Mouse (Mus musculus): ENCODE results near the gene Dusp8.
A peak's percentile ranks its signal among the peaks of the same experiment; 100 is the strongest.

Gene Dusp8

DNA sequence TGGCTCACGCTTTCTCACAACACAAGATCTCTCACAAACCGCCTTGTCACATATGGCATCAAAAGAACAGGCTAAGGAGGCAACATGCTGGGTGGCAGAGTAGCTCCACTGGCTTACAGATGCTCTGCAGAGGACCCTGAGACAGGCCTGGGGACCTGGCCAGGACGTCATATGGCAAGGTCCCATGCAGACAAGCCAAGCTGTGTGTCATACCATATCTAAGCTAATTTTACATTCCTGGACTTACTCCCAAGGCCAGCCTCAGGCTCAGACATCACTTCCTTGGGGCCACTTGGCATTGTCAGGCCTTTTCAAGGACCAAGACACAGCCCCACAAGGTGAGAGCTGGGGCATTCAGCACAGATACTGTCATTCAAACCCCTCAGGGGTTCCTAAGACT lies 40.2 kb downstream of the Dusp8 start:
- no peak for DNase-seq (ENCODE audit: inconsistent ontology term)

GRCm38 (mm10) chr7:142050536-142050935 lies 45.1 kb downstream of the Dusp8 start:
- DNase-seq (ENCODE audit: inconsistent ontology term) = peak; percentile 74

GRCm38 (mm10) chr7:142045932-142046331 lies 49.7 kb downstream of the Dusp8 start:
- DNase-seq (ENCODE audit: inconsistent ontology term) = no peak

- DNase-seq (ENCODE audit: inconsistent ontology term) = peak; percentile 87
Observed at GRCm38 (mm10) chr7:142045344-142045743, 50.3 kb downstream of the Dusp8 start.

GRCm38 (mm10) chr7:142040756-142041155 lies 54.9 kb downstream of the Dusp8 start:
- DNase-seq (ENCODE audit: inconsistent ontology term) = no peak

DNA sequence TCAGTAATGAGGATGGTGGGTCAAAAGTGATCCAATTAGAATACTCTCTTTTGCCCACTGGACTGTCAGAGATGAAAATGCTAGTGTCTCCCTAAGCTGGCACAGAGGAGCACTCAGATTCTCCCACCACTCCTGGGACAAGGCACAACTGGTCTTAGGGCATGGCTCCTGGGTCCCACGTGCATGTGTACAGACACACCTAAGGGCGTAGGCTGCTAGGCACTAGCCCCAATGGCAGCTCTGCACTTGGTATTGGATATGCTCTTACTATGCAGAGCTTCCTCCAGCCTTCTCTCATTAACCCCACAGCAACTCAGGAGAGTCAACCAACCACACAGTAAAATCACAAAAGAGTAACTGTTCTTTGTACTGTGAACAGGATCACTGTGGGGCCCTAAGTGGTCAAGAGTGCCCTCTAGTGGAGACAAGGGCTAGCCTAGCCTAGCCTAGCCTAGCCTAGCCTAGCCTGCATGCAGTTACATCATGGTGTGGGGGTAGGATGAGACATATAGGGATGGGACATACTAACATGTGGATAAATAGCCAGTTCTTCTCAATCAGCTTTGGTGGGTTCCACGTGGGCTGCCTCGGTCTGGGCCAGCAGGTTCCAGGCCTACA lies 58.0 kb downstream of the Dusp8 start:
- no peak for DNase-seq (ENCODE audit: inconsistent ontology term)

GRCm38 (mm10) chr7:142035048-142035811 lies 60.4 kb downstream of the Dusp8 start:
- no peak for DNase-seq (ENCODE audit: inconsistent ontology term)

DNA sequence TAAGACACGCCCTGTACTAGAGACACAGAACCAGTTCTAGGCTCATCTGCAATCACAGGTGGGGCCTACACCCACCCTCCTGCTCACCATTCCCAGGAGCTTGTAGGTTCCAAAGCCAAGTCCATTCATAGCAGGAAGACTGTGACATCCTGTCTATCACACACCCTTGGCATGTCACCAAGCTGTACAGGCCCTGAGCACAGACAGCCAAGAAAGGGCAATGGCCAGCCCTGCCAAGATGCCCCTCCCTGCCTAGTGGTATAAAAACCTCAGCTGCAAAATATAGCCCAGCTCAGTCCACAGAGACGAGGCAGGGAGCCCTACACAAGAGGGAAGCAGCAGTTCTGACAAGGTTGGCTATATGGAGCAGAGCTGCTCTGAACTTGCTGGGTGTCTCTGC lies 61.4 kb downstream of the Dusp8 start:
- DNase-seq (ENCODE audit: inconsistent ontology term) = no peak

DNA sequence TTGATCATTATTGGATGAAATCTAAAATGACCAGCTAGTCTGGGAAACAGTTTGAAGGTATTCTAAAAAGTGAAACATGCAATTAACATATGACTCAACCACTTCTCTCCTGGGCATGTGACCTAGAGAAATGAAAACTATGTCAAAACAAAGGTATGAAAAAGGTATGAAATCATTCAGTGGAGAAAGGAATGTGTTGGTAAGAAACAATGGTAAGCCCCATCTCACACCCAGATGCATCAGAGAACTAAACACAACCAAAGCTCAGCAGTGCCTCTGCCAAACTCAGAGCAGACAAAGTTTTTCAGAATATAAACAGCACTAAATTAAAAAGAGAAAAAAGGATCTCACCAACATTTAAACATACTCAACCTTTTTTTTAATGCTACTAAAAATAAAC lies 65.6 kb downstream of the Dusp8 start:
- DNase-seq (ENCODE audit: inconsistent ontology term) = no peak
